Mouse (Mus musculus) cerebellum, adult (tissue): ENCODE measurements around the gene Zswim3.

ENCODE experiments used
- ATAC-seq: cut with Nextera tagmentation; 2 replicates; pipeline ENCODE4 v1.9.2; 2017; ENCODE audit warnings: mild to moderate bottlenecking, moderate library complexity, mixed read lengths; ENCODE audit not compliant: insufficient number of reproducible peaks, low FRiP score, low TSS enrichment

Zswim3 gene

DNA sequence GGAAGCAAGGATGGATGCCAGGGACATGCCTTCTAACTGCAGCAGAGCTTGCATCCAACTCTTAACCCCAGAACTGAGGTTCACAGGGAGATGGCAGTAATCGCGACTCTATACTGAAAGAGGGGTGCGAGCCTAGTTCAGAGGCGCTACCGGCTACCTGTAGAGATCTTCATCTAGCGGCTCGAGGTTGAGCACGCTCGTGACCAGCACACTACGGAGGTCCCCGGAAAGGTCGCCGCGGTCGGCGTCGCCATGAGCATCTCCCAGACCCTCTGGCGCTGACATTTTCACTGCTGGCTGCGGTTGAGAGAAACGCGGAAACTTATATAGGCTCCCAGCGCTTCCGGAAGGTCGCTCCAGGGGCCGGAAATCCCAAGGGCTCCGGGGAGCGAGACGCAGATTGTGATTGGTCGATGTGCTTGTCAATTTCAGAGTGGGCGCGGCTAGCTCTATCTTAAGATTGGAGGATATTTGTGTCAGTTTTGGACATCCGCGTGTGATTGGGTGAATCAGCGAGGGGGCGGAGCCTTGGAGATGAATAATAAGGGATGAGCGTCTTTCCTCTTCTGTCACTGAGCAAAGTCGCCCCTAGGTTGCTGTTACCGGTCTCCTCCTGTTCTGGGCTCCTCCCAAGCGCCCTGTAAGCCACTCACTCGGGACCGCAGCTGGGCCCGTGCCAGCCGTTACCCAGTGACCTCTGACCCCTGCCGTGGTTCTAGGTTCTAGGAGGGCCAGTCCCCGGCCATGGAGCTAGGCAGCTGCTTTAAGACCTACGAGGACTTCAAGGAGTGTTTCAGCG, at the start of gene Zswim3, which contains the start of gene Acot8:
TSS of gene Zswim3 (plus strand) at position 566 of the 799 bp plus-strand sequence.
TSS of gene Acot8 (minus strand) at position 350 of the 799 bp plus-strand sequence.
- ATAC-seq = peak; percentile 99

DNA sequence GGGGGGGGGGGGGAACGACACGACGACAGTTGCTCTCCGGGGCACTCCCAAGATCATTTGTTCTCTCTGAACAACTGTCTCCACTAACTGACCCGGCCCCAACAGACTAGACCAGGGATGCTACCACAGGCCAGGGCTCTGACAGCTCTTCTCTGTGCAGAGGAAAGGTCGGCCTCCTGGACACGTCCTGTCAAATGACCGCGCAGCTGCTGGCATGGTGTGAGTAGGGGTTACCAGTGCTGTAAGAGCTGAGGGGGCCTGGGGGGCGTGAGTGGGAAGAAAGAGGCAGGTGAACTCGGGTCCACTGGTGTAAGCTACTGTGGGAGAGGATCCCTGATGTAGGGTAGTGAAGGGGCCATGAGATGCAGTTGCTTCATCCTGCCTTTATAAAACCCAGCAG, 47.1 kb upstream of the Zswim3 start:
- no peak for ATAC-seq

DNA sequence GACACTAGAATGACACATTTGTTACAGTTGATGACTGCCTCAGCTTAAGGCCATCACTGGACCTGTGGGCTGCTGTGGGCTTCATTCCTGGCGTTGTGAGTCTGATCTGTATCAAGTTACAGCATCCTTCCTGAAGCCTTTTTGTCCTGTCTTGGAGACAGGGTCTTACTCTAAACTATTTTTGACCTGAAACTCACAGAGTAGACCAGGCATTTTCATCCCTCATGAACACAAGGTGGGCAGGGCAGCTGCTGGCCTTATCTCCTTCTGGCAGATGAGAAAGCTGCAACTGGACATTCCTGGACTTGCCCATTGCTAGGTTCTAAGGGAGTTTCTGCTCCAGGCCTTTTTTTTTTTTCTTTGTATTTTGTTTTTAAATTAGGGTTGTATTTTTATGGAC, 46.2 kb upstream of the Zswim3 start:
- ATAC-seq = no peak

DNA sequence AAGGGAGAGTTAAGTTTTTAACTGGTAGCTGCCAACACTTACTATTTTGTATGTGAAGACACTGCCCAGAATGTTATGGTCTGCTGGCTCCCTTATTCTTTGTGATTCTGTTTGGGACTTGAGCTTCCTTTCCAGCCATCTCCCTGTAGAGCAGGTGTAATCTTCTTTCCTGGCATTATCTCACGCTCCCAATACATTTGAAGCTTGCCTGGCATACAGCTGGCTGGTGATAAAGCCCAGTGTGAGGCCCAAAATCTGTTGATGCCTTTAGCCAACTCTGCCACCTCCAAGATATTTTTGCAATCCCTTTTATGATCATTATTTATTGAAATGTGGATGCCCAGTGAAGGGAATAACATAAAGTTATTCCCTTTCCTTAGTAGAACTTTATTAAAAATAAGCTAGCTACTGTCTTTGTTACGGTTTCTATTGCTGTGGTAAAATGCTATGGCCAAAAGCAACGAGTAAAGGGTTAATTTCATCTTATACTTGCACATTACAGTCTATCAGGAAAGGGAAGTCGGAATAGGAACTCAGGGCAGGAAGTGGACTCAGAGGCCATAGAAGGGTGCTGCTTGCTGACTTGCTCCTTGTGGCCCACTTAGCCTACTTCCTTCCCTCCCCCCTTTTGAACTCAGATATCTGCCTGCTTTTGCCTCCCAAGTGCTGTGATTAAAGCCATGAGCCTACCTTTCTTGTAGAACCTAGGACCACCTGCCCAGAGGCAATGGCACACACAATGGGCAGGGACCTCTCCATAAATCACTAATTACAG, 44.7 kb upstream of the Zswim3 start:
- ATAC-seq = no peak

DNA sequence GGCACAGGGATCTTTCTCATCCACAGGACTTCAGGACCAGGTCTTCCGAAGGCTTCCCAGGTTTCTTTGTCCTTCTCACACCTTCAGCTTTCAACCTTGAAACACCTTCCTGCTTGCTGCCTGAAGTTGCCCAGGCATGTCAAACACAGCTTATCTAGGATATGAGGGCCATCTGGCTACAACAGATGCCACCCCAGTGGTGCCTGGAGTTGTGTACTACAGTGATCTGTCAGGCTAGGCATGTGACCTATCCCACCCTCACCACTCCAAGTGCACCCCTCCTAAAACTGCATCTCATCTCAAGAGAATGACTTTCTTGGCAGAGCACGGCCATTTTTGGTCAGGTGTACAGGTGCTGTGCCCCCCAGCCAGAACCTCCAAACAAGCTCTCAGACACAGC, 43.4 kb upstream of the Zswim3 start:
- ATAC-seq = no peak

DNA sequence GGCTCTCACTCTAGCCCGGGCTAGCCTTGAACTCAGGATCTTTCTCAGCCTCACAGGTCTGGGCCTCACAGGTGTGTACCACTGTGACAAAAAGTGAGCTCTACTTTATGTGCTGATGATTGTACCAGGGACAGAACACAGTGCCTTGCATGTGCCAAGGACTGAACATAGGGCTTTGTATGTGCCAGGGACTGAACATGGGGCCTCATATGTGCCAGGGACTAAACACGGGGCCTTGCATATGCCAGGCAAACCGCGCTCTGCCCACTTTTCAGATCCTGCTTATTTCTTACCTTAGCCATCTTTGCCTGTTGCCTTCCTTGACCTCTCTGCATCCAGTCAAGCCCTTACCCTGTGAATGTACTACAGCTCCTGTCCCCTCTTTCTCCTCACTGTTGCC, 42.9 kb upstream of the Zswim3 start:
- no peak for ATAC-seq

DNA sequence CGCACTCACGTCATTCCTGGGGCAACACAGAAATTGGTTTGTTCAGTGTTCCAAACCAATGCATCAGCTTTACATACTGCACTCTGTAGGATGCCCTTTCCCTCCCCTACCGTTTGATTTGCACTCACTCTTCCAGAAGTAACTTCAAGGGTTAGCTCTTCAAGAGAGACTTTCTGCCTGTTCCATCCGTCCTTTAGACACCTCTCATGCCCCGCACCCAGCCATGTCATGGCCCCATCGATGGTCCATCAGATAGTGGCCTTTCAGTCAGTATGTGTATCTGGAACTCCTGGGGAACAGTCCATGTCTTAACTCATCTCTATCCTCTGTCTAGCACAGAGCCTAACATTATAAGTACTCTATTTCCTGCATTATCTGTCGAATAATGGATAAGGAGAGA, 42.3 kb upstream of the Zswim3 start:
- ATAC-seq = no peak

DNA sequence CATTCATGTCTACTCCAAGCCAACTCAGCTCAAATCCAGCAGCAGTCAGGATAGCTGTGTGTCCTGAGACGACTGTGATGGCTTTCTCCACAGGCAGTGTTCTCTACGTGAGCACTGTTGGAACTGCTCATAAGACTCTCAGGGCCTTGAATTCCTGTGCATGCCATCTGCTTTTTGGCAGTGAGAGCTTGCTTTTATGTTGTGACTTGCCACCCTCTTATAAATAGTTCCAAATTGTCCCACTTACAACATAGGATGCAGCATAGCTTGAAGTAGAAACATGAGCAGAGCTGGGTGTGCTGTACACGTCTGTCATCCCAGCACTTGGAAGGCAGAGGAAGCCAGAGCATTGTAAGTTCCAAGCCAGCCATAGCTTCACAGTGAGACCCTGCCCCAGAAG, 39.1 kb upstream of the Zswim3 start:
- ATAC-seq = no peak

DNA sequence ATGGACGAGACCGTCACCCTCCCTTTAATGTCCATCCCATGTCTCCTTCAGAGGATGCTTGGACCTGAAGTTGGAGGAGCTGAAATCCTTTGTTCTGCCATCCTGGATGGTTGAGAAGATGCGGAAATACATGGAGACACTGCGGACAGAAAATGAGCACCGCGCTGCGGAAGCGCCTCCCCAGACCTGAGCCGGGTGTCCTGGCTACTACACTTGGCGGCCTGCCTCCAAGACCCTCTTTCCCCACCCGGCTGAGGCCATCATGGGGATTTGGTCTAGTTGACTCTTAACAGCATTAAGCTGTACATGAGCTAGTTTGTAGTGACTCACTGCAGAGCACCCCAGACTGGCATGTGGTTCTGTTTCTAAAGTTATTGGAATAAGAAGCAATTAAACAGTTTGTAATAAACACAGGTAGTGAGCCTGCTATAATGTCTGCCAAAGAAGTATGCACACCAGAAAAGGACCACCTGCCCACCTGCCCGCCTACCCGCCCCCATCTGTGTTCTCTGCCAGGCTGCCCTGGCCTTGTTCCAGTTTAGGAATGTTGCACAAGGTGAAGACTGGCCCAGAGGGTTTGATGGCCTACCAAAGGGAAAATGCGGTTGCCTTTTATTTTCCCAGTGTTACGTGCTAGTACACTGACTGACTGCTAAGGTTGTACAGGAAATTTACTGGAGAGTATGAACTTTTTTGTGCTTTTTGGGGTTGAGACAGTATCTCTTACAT, 36.9 kb upstream of the Zswim3 start:
- ATAC-seq = no peak

DNA sequence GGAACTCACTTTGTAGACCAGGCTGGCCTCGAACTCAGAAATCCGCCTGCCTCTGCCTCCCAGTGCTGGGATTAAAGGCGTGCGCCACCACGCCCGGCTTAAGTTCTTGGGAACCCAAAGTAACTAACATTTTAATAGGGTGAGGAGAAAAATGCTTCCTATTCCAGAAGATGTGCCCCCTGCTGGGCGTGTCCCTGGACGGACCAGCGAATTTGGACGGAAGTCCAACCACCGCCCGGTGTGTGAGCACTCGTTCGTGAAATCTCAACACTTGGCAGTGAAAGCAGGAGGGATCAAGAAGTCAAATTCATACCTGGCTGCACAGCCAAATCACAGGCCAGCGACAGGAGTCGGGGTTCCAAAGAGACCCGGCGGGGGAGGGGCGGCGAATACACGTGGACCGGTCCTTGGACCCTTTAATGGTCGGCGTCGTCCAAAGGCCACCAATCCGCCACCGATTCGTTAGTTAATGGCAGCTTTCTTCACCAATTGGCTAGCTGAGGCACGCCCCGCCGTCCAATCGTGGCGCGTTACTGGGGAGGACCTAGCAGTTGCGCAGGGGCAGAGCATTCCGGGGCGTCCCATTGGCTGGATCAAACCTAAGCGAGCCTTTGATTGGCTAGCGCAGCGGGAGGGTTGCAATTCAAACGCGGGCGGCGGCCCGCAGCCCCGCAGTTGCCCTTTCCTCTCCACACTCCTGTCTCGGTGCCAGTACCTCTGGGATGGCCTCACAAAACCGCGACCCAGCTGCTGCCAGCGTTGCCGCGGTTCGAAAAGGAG, 35.5 kb upstream of the Zswim3 start, which contains the start of gene Ube2c:
TSS of gene Ube2c (plus strand) at position 641 of the 780 bp plus-strand sequence.
- peak; percentile 100 for ATAC-seq

DNA sequence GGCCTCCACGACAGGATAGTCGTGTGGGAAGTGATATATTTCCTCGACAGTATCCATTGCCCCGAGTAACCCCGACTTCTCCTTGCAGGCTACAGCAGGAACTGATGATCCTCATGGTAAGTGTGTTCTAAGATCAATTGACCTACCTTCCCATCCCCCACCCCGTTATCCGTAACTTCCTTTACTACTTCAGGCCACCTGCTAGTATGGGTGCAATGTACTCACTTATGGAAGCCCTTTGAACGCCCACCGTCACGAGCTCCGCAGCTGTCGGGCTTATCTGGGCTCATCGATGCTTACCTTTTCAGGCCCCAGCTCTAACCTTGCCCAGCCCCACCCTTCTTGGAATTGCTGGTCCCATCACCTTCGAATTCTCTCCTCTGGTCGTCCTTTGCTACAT, 34.6 kb upstream of the Zswim3 start:
- no peak for ATAC-seq

DNA sequence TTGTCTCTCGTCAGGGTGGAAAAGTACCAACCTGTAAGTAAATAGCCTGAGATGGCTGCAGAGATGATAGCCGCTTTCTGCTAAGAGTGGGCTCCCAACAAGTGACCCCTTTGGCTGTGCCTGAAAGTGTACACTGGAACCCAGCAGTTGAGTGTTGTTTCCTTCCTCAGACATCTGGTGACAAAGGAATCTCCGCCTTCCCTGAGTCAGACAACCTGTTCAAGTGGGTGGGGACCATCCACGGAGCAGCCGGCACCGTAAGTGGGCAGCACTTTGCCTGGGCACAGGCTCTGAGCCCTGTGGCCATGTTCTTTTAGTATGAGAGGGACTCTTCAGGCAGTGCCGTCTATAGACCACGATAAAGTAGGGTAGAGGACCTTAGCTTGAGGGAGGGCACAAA, 33.8 kb upstream of the Zswim3 start:
- no peak for ATAC-seq

DNA sequence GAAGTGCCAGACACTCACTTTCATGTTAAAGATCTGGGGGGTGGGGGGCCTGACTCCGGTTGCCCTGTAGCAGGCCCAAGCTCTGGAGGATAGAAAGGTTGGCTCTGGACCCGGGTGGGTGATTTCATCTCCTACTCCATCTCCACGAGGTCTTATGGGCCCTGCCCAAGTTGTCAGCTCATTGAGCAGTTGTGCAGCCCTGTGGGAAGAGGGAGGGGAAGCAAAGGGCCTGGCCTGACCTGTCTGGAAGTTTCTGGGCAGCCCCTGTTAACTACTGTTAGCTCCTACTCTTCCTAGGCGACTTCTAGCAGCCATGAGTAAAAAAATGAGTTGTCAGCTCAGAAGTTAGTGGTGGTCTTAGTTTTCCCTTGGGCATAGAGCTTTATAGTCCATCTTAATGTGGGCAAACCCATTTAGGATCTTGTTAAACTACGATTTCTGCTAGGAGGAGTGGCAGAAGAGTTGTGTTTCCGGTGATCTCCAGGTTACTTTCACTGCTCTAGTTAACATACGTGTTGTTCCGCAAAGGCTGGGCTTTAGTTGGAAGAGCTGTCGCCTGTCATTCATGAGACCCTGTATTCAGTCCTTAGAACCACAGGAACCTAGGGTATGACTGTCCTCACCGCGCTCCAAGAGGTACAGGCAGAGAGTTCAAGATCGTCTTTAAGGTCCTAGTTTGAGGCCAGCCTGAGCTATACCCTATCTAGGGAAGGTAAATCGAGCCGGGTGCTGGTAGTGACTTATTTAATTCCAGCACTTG, 31.5 kb upstream of the Zswim3 start:
- ATAC-seq = no peak

DNA sequence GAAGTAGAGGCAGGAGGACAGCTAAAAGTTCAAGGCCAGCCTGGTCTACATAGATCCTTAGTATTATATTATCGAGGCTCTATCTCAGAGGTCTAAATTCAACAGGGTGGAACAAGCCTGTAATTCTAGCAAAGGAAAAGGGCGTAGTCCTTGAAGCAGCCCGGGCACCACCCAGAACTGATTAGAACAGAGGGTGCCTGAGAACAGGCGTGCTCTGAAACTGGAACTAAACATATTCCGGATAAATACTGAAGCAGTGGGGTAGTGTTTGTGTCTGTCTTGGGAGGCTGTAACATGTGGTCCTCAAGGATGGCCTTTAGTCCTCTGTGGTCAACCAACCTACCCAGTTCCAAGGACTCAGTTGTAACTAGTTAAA, 30.9 kb upstream of the Zswim3 start:
- no peak for ATAC-seq

DNA sequence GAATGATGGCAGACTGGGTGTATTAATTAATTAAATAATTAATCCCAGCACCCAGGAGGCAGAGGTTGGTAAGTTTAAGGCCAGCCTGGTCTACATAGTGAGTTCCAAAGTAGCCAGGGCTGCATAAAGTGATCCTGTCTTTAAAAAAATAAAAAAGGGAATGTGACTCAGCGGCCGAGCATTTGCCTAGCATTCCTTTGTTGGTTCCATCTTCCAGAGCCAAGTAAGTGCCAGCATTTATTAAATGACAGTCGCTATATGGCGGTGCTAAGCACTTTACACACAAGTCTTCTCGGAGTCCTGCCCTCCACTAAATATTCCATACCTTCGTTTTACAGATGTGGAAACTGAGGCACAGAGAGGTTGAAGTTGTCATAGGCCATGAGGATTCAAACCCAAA, 28.8 kb upstream of the Zswim3 start:
- no peak for ATAC-seq

DNA sequence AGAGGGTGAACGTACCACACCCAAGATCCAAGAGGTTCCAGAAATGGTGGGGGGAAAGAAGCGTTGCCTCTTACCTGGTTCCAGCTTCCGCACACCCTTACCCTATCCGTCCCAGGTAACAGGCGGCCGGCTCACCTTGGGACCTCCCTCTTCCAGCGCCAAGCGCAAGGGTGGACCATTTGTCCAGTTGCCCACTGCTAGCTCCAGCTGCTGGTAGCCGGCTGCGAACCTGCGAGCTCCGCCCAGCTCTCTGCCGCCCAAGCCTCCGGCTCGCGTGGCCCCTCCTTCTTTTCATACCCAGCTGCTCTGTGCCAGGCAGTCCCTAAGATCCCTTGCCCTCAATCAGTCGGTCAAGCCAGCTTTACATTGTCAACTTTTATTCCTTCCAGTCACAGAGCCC, 28.1 kb upstream of the Zswim3 start:
- ATAC-seq = no peak

DNA sequence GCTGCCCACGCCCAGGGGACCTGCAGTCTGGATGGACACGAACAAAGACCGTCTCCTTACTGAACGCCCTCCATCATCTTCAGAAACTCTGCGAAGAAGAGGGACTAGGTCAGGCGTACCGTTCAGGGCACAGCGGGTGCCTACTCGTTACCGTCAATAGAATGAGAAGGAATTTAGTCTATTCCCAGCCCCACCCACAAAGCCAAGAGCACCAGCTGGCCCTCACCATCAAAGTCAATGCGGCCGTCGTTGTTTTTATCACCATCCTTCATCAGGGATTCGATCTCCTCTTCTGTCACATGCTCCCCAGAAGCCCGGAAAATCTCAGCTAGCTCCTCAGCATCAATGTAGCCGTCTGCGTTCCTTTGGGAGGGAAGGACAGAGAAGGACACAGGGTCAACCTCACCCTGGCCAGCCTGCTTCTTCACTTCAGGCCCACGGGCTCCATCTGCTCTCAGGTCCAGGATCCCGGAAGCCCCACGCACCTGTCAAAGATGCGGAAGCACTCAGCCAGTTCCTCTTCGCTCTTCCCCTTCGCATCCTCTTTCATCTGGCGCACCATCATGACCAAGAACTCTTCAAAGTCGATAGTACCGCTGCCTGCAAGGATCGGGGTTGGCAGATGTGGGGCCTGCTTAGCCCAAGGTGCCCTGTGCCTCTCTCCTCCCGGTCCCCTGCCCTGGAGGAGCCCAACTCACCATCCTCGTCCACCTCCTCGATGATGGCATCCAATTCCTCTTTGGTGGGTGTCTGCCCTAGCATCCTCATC, 27.5 kb upstream of the Zswim3 start:
- ATAC-seq = no peak

DNA sequence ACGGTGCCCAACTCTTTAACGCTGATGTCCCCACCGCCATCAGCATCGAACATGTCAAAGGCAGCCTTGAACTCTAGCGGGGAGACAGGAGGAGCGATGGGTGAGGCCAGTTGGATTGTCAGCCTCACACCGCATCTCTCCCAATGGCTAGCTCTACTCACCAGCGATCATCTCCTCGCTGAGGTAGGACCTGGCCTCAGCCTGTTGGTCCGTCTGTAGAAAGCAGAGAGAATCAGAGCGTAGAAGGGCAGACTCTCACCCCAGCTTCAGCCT, 26.9 kb upstream of the Zswim3 start:
- no peak for ATAC-seq

DNA sequence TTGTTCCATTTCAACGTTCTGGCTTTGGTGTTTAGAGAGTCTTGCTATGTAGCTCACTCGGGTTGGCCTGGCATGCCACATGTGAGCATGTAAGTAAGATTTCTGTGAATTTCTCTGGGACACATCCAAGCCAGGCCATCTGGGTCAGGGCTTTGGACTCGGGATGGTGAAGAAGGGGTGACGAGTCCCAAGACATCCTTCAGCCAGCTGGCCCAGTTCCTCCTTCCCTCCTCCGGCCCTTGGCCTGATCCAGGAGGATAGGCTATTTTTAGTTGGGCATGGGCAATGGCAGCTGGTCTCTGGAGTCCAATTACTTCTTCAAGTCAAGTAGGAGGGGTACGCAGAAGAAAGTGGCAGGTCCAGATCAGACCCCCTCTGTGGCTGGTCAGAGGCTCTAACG, 26.1 kb upstream of the Zswim3 start:
- ATAC-seq = no peak
